Mouse (Mus musculus) ES-E14 (cell line): Measurements from ENCODE around the gene Rcc1. TPM values are rescaled to one million over a fixed set of nuclear protein-coding genes. Genes with fewer than 3 reads are reported as not detected.
"Not testable (repeated sequence)": the region's sequence is repeated elsewhere in the genome, so short reads cannot be mapped to it uniquely, and the experiment has no call there.

Experiments used
- DNase-seq: peaks from one replicate; pipeline ENCODE4 v3.0.0-alpha.2; 2013; ENCODE audit warnings: low read depth, low spot score
- H3K27ac ChIP-seq: 2 replicates; pipeline ENCODE4 v1.5.1; 2012; ENCODE audit warnings: low read depth, mild to moderate bottlenecking, low read length, moderate library complexity, mixed read lengths; ENCODE audit not compliant: poor library complexity, insufficient read depth, severe bottlenecking
- H3K36me3 ChIP-seq: 2 replicates; pipeline ENCODE4 v1.6.1; 2012; ENCODE audit warnings: mild to moderate bottlenecking, low read length, moderate library complexity, mixed read lengths; ENCODE audit not compliant: control insufficient read depth, poor library complexity, insufficient read depth, severe bottlenecking
- H3K4me1 ChIP-seq, 2 experiments: fragments of 150-350 bp in 1 of 2; sonication (generic) in 1 of 2; 2 replicates each; pipeline ENCODE4 v1.6.1; 2012; ENCODE audit warnings: low read length in 2 of 2, mild to moderate bottlenecking in 1 of 2, mixed read lengths in 1 of 2; ENCODE audit not compliant: control insufficient read depth in 2 of 2, insufficient read depth in 2 of 2, poor library complexity in 1 of 2
- H3K4me3 ChIP-seq, 2 experiments: fragments of 150-350 bp in 1 of 2; sonication (generic) in 1 of 2; 2 replicates each; pipeline ENCODE4 v1.5.1; 2012; ENCODE audit warnings: low read length in 2 of 2, low read depth in 1 of 2, mild to moderate bottlenecking in 1 of 2, mixed read lengths in 1 of 2; ENCODE audit not compliant: insufficient read depth in 1 of 2, poor library complexity in 1 of 2, severe bottlenecking in 1 of 2
- H3K9ac ChIP-seq: 2 replicates; pipeline ENCODE4 v1.6.1; 2012; ENCODE audit warnings: low read depth, mild to moderate bottlenecking, low read length, mixed read lengths; ENCODE audit not compliant: poor library complexity, insufficient read depth, severe bottlenecking
- H3K9me3 ChIP-seq: fragments of 150-350 bp; sonication (generic); 2 replicates; pipeline ENCODE4 v1.6.1; 2012; ENCODE audit warnings: low read depth, mild to moderate bottlenecking, low read length; ENCODE audit not compliant: control insufficient read depth, insufficient read depth
- CHD2 ChIP-seq: IDR thresholded peaks from 2 replicates; pipeline ENCODE4 v1.6.1; 2014; ENCODE audit warnings: mild to moderate bottlenecking, low read depth, low read length, inconsistent platforms
- HCFC1 ChIP-seq: IDR thresholded peaks from 2 replicates; pipeline ENCODE4 v1.6.1; 2012; ENCODE audit warnings: low read length, inconsistent platforms, borderline replicate concordance; ENCODE audit not compliant: insufficient read depth
- MAFK ChIP-seq: IDR thresholded peaks from 2 replicates; pipeline ENCODE4 v1.6.1; 2014; ENCODE audit warnings: mild to moderate bottlenecking, low read depth, low read length, inconsistent platforms; ENCODE audit not compliant: insufficient read depth
- ZC3H11A ChIP-seq: IDR thresholded peaks from 2 replicates; pipeline ENCODE4 v1.6.1; 2012; ENCODE audit warnings: low read depth, mild to moderate bottlenecking, inconsistent platforms, low read length, borderline replicate concordance
- ZNF384 ChIP-seq: IDR thresholded peaks from 2 replicates; pipeline ENCODE4 v1.6.1; 2012; ENCODE audit warnings: low read depth, low read length, inconsistent platforms
- in situ Hi-C, 2 experiments: fragments of 600-800 bp; cut with MboI; formaldehyde crosslinking; loops; one replicate each; pipeline ENCODE4 v1.15.1; 2025; ENCODE audit warnings: low sequenced_read_pairs in 2 of 2, inconsistent platforms in 1 of 2; ENCODE audit not compliant: unreplicated experiment in 2 of 2
- total RNA-seq: library from RNA; depleted of rRNA; stranded (reverse); fragments of 300-350 nt; gene quantifications from 2 replicates; pipeline ENCODE4 v1.2.3, GENCODE M21; 2012; rRNA removed

Gene Rcc1
- total RNA-seq, 1 experiment, result 117 TPM

GRCm38 (mm10) chr4:132293682-132294240 lies 59.6 kb downstream of the Rcc1 start:
- TF ChIP-seq HCFC1 (no peak), ZC3H11A (no peak)
- Histone ChIP-seq H3K27ac (no peak overlapping the region), H3K4me1 (peaks cover 0 to 5% of the 10 kb centered on the region in 2 experiments; a peak in 1 of 4 replicates), H3K36me3 (peaks cover 9% of the 10 kb centered on the region; the same call in 1 of the 2 replicates), H3K9me3 (no peaks in the 10 kb centered on the region), H3K4me3 (no peak overlapping the region), H3K9ac (no peak overlapping the region)
- in situ Hi-C loops, result no loop called here
- DNase-seq, result no peak

GRCm38 (mm10) chr4:132292988-132293387 lies 60.4 kb downstream of the Rcc1 start:
- Histone ChIP-seq H3K9ac (no peak overlapping the region), H3K4me3 (no peak overlapping the region), H3K36me3 (peaks cover 9% of the 10 kb centered on the region; the same call in 1 of the 2 replicates), H3K27ac (no peak overlapping the region), H3K4me1 (peaks cover 0 to 5% of the 10 kb centered on the region in 2 experiments; a peak in 1 of 4 replicates), H3K9me3 (no peaks in the 10 kb centered on the region)
- TF ChIP-seq HCFC1 (no peak), CHD2 (no peak), MAFK (no peak), ZC3H11A (no peak), ZNF384 (no peak)
- in situ Hi-C loops, result no loop called here
- no peak for DNase-seq

GRCm38 (mm10) chr4:132291624-132292335 lies 61.6 kb downstream of the Rcc1 start:
- no peak for DNase-seq
- TF ChIP-seq HCFC1 (no peak), ZC3H11A (no peak), CHD2 (no peak), MAFK (no peak), ZNF384 (no peak)
- in situ Hi-C loops, result no loop called here
- H3K9ac ChIP-seq, result no peak overlapping the region
- H3K27ac ChIP-seq, result no peak overlapping the region
- no peaks in the 10 kb centered on the region for H3K9me3 ChIP-seq
- H3K4me1 ChIP-seq, result peaks cover 0 to 5% of the 10 kb centered on the region in 2 experiments; a peak in 1 of 4 replicates
- no peak overlapping the region for H3K4me3 ChIP-seq
- H3K36me3 ChIP-seq, result peaks cover 9% of the 10 kb centered on the region; the same call in 1 of the 2 replicates

GRCm38 (mm10) chr4:132291056-132291455 lies 62.3 kb downstream of the Rcc1 start:
- Histone ChIP-seq H3K9me3 (no peaks in the 10 kb centered on the region), H3K4me3 (no peak overlapping the region), H3K9ac (no peak overlapping the region), H3K4me1 (peaks cover 0 to 5% of the 10 kb centered on the region in 2 experiments; a peak in 1 of 4 replicates), H3K36me3 (peaks cover 9% of the 10 kb centered on the region; the same call in 1 of the 2 replicates), H3K27ac (no peak overlapping the region)
- in situ Hi-C loops, result no loop called here
- no peak for TF ChIP-seq CHD2
- TF ChIP-seq ZC3H11A, result no peak
- no peak for TF ChIP-seq ZNF384
- no peak for TF ChIP-seq MAFK
- no peak for TF ChIP-seq HCFC1
- DNase-seq, result no peak

GRCm38 (mm10) chr4:132288840-132289239 lies 64.6 kb downstream of the Rcc1 start:
- DNase-seq, H3K27ac ChIP-seq, H3K4me1 ChIP-seq, in situ Hi-C loops, H3K9me3 ChIP-seq: not testable (repeated sequence)
- peak overlapping the region in 1 of 2 experiments; percentile 26; a peak in 1 of 4 replicates for H3K4me3 ChIP-seq
- H3K36me3 ChIP-seq, result peaks cover 11% of the 10 kb centered on the region; the same call in 1 of the 2 replicates
- H3K9ac ChIP-seq, result peak overlapping the region; percentile 26; the same call in 1 of the 2 replicates

Other genes with a start within 250 kb of the Rcc1 start
- gene Oprd1, start 209.1 kb downstream of the Rcc1 start, total RNA-seq, result 0.62 and 0.79 TPM in 2 replicates
- 56.1 and 67.7 TPM in 2 replicates for gene Ythdf2, start 141.3 kb downstream of the Rcc1 start, total RNA-seq
- gene Gmeb1, start 92.0 kb downstream of the Rcc1 start, total RNA-seq, result 20.7 and 22.3 TPM in 2 replicates
- gene Taf12, start 79.2 kb downstream of the Rcc1 start, total RNA-seq, result 12.1 and 21.9 TPM in 2 replicates
- gene Rab42, start 50.2 kb downstream of the Rcc1 start, total RNA-seq, result 0.69 and 1.1 TPM in 2 replicates
- 48.6 and 61.8 TPM in 2 replicates for gene Trnau1ap, start 24.1 kb downstream of the Rcc1 start, total RNA-seq
- gene Phactr4, start 68.9 kb upstream of the Rcc1 start, total RNA-seq, result 4.0 and 7.8 TPM in 2 replicates
- gene Med18, start 110.3 kb upstream of the Rcc1 start, total RNA-seq, result 29.7 and 32.8 TPM in 2 replicates
- gene Sesn2, start 156.9 kb upstream of the Rcc1 start, total RNA-seq, result 75.8 and 96.1 TPM in 2 replicates
- gene Atpif1, start 180.1 kb upstream of the Rcc1 start, total RNA-seq, result 485 and 496 TPM in 2 replicates
- 127 and 167 TPM in 2 replicates for gene Dnajc8, start 181.9 kb upstream of the Rcc1 start, total RNA-seq
- 0.26 and 0.40 TPM in 2 replicates for gene Ptafr, start 210.5 kb upstream of the Rcc1 start, total RNA-seq